Mouse (Mus musculus) neutrophil, adult 65 days (primary cell): ENCODE results near the gene Tedc2. TPM values are rescaled to one million over a fixed set of nuclear protein-coding genes. Genes with fewer than 3 reads are reported as not detected.

Source experiments
- total RNA-seq: library from RNA; stranded (reverse); gene quantifications from 2 replicates; pipeline ENCODE4 v1.2.4, GENCODE M21; 2023

Tedc2 gene
- 9.4 and 12.1 TPM in 2 replicates for total RNA-seq

GRCm38 (mm10) chr17:24220435-24221411, at the start of gene Tedc2:
Tedc2 (minus strand) TSS chr17:24220851.

GRCm38 (mm10) chr17:24251320-24252069, 30.8 kb upstream of the Tedc2 start, which contains the start of gene Ccnf:
Ccnf (minus strand) TSS chr17:24251484.

GRCm38 (mm10) chr17:24209043-24209915, 11.4 kb downstream of the Tedc2 start, which contains the start of gene Ntn3:
Ntn3 (minus strand) TSS chr17:24209531.

GRCm38 (mm10) chr17:24205284-24205888, 15.3 kb downstream of the Tedc2 start, which contains the start of gene Tbc1d24:
Tbc1d24 (minus strand) TSS chr17:24205562.

GRCm38 (mm10) chr17:24169317-24170065, 51.2 kb downstream of the Tedc2 start, which contains the start of gene Atp6v0c:
Atp6v0c (minus strand) TSS chr17:24169702.

Other genes starting within 250 kb of the Tedc2 start
- not detected in 2 replicates for gene Prss30, start 240.3 kb downstream of the Tedc2 start, total RNA-seq
- gene Prss22, start 222.8 kb downstream of the Tedc2 start, total RNA-seq: not detected in 2 replicates
- not detected in 2 replicates for gene Prss27, start 182.7 kb downstream of the Tedc2 start, total RNA-seq
- 13.0 and 13.8 TPM in 2 replicates for gene Kctd5, start 147.4 kb downstream of the Tedc2 start, total RNA-seq
- 41.2 and 57.5 TPM in 2 replicates for gene Pdpk1, start 69.9 kb downstream of the Tedc2 start, total RNA-seq
- 64.2 and 79.3 TPM in 2 replicates for gene Amdhd2, start 57.1 kb downstream of the Tedc2 start, total RNA-seq
- gene Atp6v0c, start 51.1 kb downstream of the Tedc2 start, total RNA-seq: 421 and 428 TPM in 2 replicates
- 9.4 and 13.1 TPM in 2 replicates for gene Tbc1d24, start 15.3 kb downstream of the Tedc2 start, total RNA-seq
- 0.23 and 0.82 TPM in 2 replicates for gene Ntn3, start 11.3 kb downstream of the Tedc2 start, total RNA-seq
- 48.8 and 75.2 TPM in 2 replicates for gene Ccnf, start 30.6 kb upstream of the Tedc2 start, total RNA-seq
- gene Abca17, start 130.2 kb upstream of the Tedc2 start, total RNA-seq: 0.14 and 0.35 TPM in 2 replicates
- gene Abca3, start 131.1 kb upstream of the Tedc2 start, total RNA-seq: 25.4 and 25.7 TPM in 2 replicates
- 61.1 and 89.8 TPM in 2 replicates for gene Rnps1, start 193.7 kb upstream of the Tedc2 start, total RNA-seq
- 9.7 and 10.9 TPM in 2 replicates for gene Eci1, start 205.8 kb upstream of the Tedc2 start, total RNA-seq
- 1.7 and 2.2 TPM in 2 replicates for gene Dnase1l2, start 222.3 kb upstream of the Tedc2 start, total RNA-seq
- gene E4f1, start 249.5 kb upstream of the Tedc2 start, total RNA-seq: 40.1 and 46.7 TPM in 2 replicates
- gene Pgp, start 249.5 kb upstream of the Tedc2 start, total RNA-seq: 21.5 and 26.4 TPM in 2 replicates